Mouse (Mus musculus): ENCODE results near the gene Ccdc106. TPM values are rescaled to one million over a fixed set of nuclear protein-coding genes. Genes with fewer than 3 reads are reported as not detected.
"Not testable (repeated sequence)": the region's sequence is repeated elsewhere in the genome, so short reads cannot be mapped to it uniquely, and the experiment has no call there.

Ccdc106 gene
- under 1 TPM; 0.31 to 0.33 TPM for total RNA-seq (2021)
- long read RNA-seq, experiment 1: 0 reads
- long read RNA-seq, experiment 2: 0 reads

DNA sequence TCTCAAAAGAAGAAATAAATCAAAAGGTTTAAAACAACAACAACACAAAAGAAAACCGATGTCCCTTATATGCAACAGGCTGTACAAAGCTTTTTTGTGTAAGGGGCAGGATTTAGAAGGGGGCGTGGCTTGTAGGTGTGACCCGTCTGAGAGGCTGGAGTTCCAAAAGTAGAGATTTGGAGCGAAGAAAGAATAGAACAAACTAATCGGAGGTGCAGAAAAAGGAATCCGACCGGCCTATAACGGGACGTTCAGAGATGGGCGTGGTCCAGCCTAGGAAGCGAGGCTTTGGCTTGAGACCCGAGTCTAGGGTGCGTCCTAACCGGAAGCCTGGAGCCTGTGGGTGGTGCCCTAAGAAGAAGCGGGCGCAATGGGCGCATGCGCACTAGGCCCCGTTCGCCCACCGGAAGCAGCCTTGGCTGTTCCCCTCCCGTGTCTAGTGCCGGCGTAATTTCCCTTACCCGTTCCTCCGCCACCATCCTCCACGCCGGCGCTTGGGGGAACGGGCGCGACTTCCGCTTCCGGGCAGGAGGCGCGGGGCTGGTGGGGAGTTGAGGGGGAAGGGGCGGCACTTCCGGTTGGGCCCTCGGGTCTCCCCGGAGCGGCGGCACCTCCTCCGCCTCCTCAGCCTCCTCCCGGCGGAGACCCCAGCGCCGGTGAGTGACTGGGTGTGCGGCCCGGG, at the start of gene Ccdc106, which contains the start of gene Zfp865:
Gene Ccdc106, plus strand, starts transcription at position 554 of the 682 bp plus-strand sequence.
Gene Zfp865, plus strand, starts transcription at position 377 of the 682 bp plus-strand sequence.
- DNase-seq: peak; percentile 99
- intact Hi-C loops (cut with DNase I; ENCODE audit: low total_unique reads): loop anchor here (5.0 kb wide), 1 partner anchor 32 kb away; the partner anchor contains the start of gene Zfp580

DNA sequence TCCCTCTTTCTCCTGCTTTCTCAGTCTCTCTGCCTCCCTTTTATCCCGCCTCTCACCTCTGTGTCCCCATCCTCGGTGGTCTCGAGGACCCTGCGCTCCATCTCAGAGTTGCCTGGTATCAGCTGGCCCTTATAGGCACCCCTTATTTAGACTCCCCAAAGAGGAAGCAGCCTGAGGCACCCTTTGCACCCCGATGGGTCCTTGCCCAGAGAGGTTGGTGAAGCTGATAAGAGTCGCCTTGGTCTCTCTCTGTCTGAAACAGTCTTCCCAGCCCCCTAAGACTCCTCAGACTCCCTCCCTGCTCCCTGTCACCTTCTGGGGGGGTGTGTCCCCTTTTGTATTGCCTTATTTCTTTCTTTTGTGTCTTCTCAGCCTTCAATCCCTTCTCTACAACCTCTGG, 49.3 kb upstream of the Ccdc106 start, which contains the start of gene Sbk3:
Gene Sbk3, minus strand, starts transcription at position 101 of the 400 bp plus-strand sequence.
- intact Hi-C loops (cut with DNase I; ENCODE audit: low total_unique reads): no loop called here
- no peak for DNase-seq

DNA sequence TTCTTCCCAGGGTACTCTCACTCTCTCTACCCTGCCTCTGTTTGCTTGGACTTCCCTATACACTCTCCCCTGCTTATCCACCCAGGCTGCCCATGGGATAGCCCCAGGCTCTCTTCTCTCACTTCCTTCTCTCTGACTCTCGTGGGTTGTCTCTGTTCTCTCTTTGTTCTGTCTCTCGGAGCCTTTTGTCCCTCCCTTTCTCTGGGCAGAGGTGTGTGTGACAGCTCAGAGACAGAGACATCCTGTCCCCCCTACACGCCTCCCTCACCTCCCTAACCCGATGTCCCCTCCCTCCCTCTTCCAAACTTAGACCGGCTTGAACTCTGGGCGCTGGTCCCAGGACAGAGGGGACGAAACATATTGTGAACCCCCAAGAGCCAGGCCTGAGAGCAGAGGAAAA, 48.6 kb upstream of the Ccdc106 start:
- intact Hi-C loops (cut with DNase I; ENCODE audit: low total_unique reads): no loop called here
- DNase-seq: no peak

DNA sequence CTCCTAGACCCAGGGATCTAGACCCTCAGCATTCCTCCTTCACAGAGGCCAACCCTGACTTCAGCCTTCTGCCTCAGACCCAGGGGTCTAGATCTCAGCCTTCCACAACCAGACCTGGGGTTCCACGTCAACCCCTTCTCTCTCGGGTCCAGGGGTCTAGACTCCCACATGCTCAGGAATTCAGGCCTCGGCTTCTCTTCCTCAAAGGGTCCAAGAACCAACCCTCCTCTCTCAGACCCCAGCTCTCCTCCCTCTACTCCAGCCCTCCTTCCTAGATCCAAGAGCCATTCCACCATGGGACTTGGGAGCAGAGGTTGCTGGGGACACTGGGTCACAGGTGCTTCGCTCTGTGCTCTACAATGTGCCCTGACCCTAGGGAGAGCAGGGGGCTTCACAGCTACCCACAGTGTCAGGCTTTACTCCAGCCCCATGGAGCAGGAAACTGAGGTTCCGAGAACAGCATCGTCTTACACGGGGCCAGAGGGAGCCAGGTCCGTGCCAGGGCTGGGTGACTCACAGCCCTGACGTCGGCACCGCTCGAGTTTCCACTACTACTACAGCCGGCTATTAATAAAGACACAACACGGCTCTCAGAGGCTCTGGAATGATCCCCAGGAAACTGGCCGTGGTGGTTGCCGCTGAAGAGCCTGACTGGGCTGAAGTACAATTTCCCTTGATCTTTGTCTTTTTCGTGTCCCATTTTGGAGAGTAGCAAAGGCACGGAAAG, 47.9 kb upstream of the Ccdc106 start:
- intact Hi-C loops (cut with DNase I; ENCODE audit: low total_unique reads): no loop called here

DNA sequence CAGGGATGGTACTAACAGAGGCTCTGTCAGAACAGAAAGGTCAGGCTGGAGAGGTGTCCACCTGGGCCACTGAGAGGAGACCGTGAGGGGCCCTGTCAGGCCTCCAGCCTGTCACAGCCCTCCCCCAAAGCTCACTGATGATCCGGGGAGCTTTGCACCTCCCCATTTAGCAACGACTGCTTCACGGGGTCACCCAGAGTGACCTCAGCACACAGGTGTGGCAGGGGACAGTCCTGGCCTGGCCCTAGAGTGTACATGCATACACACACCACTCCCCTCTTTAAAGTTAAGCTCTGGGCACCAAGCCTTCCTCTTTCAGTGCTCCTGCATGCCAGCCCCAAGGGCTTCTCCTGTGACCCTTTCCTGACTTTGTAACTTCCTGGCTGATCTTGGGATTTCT, 44.9 kb upstream of the Ccdc106 start:
- DNase-seq: no peak
- intact Hi-C loops (cut with DNase I; ENCODE audit: low total_unique reads): no loop called here

More for the DNA sequence above, 47.9 kb upstream of the Ccdc106 start:
- peak; percentile 82 for DNase-seq

DNA sequence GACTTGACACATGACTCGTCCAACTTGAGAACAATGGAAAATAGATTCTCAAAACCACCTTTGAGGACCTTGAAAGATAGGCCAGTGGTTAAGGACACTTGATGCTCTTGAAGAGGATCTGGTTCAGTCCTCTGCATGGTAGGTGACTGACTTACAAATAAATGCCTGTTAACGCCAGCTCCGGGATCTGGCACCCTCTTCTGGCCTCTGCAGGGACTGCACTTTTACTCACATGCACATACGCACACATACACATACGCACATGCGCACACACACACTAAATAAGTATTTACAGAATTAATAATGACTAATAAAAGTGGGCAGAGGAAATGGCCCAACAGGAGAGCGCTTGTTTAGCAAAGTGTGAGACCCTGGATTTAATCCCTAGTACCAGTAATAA, 43.5 kb upstream of the Ccdc106 start:
- no peak for DNase-seq
- intact Hi-C loops (cut with DNase I; ENCODE audit: low total_unique reads): no loop called here

DNA sequence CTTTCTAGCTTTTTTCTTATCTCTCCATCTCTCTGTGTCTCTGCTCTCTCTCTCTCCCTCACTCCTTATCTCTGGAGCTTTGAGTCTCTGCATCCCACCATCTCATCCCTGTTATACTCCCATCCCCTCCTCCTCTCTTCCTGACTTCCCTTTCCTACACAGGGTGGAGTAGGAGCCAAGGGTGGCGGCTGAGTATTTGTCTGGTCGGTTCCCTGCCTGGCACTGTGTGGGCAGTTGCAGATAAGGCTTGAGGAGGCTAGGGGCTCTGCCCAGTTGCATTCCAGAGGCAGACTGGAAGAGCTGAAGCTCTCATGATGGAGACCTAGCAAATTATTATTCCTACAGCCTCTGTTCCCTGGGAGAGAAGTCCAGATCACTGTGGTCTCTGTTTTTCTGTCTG, 32.1 kb upstream of the Ccdc106 start:
- DNase-seq: no peak
- intact Hi-C loops (cut with DNase I; ENCODE audit: low total_unique reads): no loop called here

DNA sequence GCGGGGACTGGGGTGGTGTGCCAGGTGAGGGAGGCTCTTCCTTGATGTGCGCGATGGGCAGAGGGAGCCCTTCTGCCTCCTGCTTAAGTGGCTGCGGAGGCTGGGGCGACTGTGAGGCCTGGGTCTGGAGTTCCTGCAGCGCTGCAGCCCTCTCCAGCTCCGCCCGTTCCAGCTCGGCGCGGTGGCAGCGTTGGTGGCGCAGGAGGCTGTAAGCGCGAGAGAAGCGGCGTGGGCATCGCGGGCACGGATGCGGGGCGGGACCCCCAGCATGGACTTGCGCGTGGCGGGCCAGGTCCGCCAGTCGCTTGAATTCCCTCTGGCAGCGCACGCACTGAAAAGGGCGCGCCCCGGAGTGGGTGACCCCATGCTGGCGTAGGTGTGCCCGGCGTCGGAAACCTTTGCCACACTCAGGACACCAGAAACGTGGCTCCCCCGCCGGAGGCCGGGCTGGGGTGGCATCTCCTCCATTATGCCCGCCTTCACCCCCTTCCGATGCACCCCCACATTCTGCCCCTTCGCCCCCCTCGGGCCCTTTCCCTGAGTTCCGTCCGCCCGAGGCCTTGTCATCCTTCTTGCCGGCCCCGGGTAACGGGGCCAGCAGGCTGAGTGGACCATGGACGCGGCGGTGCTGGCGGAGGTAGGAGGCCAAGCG, 26.9 kb upstream of the Ccdc106 start:
- intact Hi-C loops (cut with DNase I; ENCODE audit: low total_unique reads): no loop called here
- DNase-seq: no peak

DNA sequence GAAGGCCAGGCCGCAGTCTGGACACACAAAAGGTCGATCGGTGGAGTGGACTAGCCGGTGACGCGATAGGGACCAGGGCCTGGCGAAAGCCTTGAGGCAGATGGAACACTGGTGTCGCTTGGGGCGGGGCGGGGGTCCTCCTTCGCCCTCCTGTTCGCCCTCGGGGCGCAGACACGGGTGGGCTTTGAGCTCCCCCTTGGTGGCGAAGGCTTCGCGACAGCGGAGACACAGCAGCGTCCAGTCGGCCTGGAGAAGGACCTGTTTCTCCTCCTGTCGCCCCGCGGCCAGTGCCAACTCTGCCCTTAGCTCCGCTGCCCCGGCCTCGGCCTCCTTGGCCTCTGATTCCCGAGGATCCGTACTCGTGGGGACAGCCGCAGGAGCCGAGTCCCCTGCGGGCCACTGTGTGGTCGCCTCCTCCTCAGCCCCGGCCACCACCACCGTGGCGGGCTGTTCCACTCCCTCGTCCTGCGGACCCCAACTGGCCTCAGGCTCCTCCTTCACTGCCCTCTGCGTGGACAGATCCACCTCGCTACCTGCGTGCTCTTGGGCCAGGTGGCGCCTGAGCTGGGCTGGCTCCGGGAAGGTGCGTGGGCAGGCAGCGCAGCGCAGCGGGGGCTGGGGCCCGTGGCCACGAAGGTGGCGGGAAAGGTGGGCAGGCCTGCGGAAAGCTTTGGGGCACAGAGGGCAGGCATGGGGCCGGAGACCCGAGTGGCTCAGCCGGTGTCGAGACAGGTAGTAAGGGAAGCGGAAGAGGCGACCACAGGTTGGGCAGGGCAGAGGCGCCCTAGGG, 26.2 kb upstream of the Ccdc106 start:
- intact Hi-C loops (cut with DNase I; ENCODE audit: low total_unique reads): no loop called here
- DNase-seq: peak; percentile 9

DNA sequence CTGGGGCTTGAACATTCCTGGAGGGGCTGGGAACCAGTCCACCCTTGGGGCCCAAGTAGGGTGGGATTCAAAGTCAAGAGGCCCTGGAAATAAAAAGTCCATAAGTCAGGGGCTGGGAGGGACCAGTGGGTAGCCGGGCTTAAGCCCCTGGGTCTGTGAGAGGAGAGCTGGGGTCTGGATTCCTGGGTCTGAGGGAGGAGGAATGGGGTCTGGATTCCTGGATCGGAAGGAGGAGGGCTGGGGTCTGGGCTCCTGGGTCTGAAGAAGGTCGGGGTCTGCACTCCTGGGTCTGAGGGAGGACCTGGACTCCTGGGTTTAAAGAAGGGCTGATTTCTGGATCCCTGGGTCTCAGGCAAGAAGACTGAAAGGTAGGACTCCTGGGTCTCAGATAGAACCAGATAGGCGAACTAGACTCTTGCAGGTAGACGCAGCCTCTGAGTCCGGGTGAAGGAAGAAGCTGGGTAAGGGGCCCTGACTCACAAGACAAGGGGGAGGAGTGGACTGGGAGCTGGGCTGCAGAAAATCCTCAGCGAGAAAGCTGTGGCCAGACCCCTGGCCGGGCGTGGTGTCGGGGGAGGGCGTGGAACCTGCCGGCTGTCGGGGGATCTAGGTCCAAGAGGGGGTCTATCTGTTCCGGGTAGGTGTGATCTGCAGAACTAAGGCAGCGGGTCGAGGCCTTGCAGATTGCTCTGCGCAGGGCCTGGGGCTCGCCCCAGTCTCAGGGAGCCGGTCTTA, 24.9 kb upstream of the Ccdc106 start:
- intact Hi-C loops (cut with DNase I; ENCODE audit: low total_unique reads): loop anchor here (2.0 kb wide), 1 partner anchor 57 kb away; no protein-coding TSS in a partner anchor
- DNase-seq: no peak

DNA sequence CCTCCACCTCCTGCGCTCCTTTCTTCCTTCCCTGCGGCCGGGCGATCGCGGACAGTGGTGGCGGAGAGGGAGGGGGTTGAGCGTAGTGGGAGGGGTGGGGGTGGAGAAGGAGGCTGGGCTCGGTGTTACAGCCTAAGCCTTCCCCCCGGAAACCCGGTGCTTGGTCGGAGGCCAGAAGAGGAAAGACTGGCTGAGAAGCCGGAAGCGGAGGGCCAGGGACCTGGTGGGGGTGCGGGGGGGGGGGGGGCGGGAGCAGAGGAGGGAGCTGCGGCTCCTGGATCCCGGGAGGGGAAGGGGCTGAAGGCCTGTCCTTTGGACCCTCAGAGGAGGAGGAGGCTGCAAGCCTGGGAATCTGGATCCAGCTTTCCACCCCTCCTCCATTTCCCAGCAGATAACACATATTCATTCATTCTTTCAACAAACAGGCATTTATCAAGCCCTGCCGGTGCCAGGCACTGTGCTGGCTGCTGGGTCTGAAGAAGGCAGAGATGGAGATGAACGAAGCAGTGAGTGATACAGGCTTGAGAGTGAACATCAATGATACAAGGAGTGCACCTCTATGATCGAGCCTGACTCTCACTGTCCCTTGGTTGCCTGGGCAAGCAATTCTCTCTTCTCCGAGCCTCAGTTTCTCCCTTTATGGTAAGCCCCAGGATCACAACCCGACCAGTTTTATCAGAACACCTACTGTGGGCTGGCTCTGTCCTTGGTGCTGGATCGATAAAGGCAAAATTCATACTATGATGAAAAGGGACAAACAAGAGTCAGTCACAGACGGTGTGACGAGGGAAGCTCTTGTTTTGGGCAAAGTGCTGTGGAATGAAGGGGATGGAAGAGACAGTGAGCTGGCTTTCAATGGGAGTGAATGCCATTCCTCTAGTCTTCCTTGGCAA, 24.1 kb upstream of the Ccdc106 start, which contains the start of gene Zfp579:
Gene Zfp579, minus strand, starts transcription at position 156 of the 893 bp plus-strand sequence.
- DNase-seq: peak; percentile 96
- intact Hi-C loops (cut with DNase I; ENCODE audit: low total_unique reads): loop anchor here (2.0 kb wide), 1 partner anchor 57 kb away; no protein-coding TSS in a partner anchor

DNA sequence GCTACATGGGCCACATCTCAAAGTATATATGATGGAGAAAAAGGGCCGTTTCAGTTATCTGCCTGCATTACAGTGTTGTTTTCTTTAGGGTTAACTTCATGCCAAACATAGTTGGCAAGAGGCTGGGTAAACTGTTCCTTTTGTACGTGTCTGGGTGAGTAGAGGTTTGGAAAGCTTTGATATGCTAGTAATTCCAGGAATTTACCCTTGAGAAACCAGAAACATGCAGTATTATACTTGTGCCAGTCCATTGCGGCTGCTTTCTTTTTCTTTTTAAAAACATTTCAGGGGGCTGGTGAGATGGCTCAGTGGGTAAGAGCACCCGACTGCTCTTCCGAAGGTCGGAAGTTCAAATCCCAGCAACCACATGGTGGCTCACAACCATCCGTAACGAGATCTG, 23.4 kb upstream of the Ccdc106 start:
- no peak for DNase-seq
- intact Hi-C loops (cut with DNase I; ENCODE audit: low total_unique reads): loop anchor here (2.0 kb wide), 1 partner anchor 56 kb away; no protein-coding TSS in a partner anchor

DNA sequence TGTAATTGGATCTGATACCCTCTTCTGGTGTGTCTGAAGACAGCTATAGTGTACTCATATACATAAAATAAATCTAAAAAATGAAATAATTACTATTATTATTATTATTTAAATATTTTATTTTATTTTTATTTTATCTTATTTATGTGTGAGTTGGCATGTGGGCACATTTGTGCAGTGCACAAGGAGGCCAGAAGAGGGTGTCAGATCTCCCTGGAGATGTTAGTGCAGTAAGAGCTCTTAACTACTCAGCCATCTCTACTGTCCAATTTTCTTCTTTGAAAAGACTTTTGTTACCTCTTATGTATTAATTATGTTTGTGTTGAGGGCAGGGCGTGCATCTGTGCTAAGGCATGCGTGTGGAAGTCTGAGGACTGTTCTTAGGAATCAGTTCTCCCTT, 20.5 kb upstream of the Ccdc106 start:
- DNase-seq: no peak
- intact Hi-C loops (cut with DNase I; ENCODE audit: low total_unique reads): no loop called here

DNA sequence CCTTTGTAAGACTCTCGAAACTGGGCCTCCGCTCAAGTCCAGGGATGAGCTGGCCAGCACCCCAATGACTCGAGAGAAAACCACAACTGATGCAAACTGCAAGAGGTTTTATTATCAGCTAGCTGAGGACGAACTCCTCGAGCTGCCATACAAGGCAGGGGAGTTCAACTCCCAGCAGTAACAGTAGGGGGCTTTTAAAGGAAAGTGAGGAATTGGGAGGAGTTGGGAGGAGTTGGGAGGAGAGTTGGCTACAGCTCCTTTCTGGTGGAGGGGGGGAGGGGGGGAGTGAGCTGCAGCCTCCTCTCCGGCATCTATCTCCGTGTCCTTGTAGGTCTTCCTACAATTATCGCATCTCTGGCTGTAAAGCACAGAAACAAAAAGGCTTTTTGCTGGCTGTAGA, 17.5 kb upstream of the Ccdc106 start:
- intact Hi-C loops (cut with DNase I; ENCODE audit: low total_unique reads); DNase-seq: not testable (repeated sequence)

DNA sequence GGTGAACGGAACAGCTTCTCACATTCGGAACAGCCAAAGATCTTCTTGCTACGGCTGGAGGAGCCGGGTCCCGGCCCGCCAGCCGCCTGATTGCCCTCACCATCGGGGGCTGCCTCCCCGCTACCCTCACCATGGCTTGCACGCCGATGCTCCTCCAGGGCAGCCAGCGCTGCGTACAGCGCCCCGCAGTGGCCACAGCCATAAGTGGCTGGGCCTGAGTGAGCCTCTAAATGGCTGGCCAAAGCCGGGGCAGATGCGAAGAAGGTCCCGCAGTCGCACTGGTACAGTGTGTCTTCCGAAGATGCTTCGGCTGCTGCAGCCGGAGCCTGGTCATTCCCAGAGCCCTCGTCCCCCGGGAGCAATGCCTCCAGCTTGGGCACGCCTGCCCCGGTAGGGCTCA, 12.1 kb upstream of the Ccdc106 start:
- intact Hi-C loops (cut with DNase I; ENCODE audit: low total_unique reads): no loop called here
- no peak for DNase-seq

DNA sequence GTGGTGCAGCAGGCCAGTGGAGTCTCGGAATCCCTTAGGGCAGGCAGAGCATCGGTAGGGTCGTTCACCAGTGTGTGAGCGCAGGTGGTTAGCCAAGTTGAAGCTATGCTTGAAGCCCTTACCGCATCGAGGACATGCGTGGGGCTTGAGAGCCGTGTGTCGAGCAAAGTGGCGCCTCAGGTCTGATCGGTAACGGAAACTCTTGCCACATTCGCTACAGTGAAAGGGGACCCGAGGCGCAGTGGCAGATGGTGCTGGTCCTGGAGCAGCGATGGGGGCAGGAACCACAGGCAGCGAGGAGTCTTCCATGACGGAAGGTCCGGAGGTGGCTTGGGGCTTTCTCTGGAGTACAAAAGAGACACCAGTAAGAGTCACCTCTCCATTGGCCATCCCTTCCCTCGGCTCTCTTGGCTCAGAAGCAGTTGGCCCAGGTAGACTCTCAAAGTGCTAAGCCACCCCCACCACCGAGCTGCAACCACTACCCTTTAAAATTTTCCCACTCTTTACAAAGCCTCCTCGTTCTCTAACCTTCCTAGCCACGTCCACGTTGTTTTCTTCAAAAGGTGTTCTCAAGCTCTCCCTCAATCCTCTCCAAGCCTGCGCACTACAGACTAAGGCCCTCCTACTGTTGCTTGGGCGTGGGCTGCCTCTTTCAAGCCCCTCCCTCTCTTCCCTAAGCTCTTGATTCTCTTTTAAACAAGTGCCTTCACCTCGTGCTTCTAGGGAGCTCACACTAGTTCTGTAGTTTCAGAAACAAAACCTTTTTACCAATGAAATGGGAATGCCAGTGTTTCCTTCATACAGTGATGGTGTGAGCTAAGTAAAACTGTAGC, 7.5 kb upstream of the Ccdc106 start:
- intact Hi-C loops (cut with DNase I; ENCODE audit: low total_unique reads): no loop called here
- no peak for DNase-seq

Measured in gastrocnemius, postnatal 14 days (tissue).